Mouse (Mus musculus): ENCODE measurements around the gene Nit1. TPM values are rescaled to one million over a fixed set of nuclear protein-coding genes. Genes with fewer than 3 reads are reported as not detected.

The Nit1 gene
- total and polyA plus RNA-seq, 2 experiments from 2014 or later, result 31.4 to 39.6 TPM

DNA sequence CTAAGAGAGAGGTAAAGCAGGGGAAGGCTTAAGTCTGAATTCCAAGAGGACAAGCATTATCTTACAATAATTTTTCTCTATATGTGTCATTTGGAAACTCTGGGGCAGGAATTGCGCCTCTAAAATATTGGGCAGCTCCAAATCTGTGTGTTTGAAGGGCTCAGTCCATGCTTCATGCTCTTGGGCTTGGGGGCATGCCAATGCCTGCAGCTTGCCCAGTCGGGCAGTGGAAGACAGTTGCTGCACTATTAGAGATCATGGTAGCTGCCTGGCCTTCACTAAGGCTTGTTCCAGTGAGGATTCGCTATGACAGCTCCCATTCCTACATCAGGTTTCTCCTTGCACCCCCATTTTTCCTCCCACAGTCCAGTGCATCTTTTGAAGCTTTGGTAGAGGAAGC, 3.2 kb upstream of the Nit1 start:
- Histone ChIP-seq H3K4me1 (ENCODE audit: control insufficient read depth, insufficient read depth) (peaks cover 20% of the 10 kb centered on the region), H3K36me3 (replicated peaks; ENCODE audit: control insufficient read depth, insufficient read depth, low read length) (no peaks in the 10 kb centered on the region), H3K4me3 (ENCODE audit: low read depth, low read length) (no peak overlapping the region), H3K9me3 (replicated peaks; ENCODE audit: control insufficient read depth, low read length) (no peaks in the 10 kb centered on the region), H3K9ac (replicated peaks; ENCODE audit: low read depth, low read length) (no peak overlapping the region), H3K27me3 (ENCODE audit: control insufficient read depth, insufficient read depth, low read length) (no peaks in the 10 kb centered on the region), H3K27ac (ENCODE audit: low read depth) (no peak overlapping the region), H3K4me2 (ENCODE audit: low read depth, low read length) (no peak overlapping the region)
- TF ChIP-seq EP300 (IDR thresholded peaks at IDR 0.05; ENCODE audit: low read depth) (no peak), CTCF (IDR thresholded peaks at IDR 0.05; ENCODE audit: low read depth) (no peak)
- 85% methylated on average over 3 of the region's 3 CpGs for WGBS
- no peak for DNase-seq (ENCODE audit: low spot score)
- no peak for ATAC-seq (ENCODE audit: insufficient read depth, low read depth)

DNA sequence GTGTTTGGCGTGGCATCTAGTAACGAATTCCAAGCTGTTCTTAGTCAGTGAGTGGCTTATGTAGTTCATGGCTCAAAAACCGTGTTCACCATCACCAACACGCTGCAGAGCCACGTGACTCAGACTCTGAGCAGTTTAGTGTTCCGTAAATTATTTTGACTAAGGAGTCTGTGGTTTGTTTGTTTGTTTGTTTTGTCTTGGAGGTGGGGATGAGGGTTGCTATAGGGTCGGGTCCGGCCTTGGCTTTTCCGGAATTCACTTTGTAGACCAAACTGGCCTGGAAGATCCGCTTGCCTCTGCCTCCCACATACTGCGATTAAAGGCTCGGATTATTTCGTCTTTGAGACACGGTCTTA, 627 bp upstream of the Nit1 start:
- Histone ChIP-seq H3K4me1 (ENCODE audit: control insufficient read depth, insufficient read depth) (peaks cover 20% of the 10 kb centered on the region), H3K9ac (replicated peaks; ENCODE audit: low read depth, low read length) (peak overlapping the region; percentile 76), H3K4me2 (ENCODE audit: low read depth, low read length) (peak overlapping the region; percentile 90), H3K4me3 (ENCODE audit: low read depth, low read length) (peak overlapping the region; percentile 86), H3K27ac (ENCODE audit: low read depth) (peak overlapping the region; percentile 62), H3K27me3 (ENCODE audit: control insufficient read depth, insufficient read depth, low read length) (no peaks in the 10 kb centered on the region), H3K36me3 (replicated peaks; ENCODE audit: control insufficient read depth, insufficient read depth, low read length) (peaks cover 24% of the 10 kb centered on the region), H3K9me3 (replicated peaks; ENCODE audit: control insufficient read depth, low read length) (no peaks in the 10 kb centered on the region)
- ATAC-seq (ENCODE audit: insufficient read depth, low read depth), result peak; percentile 22
- no peak for DNase-seq (ENCODE audit: low spot score)
- 1% methylated on average over 14 of the region's 14 CpGs for WGBS
- TF ChIP-seq EP300 (IDR thresholded peaks at IDR 0.05; ENCODE audit: low read depth) (no peak), CTCF (IDR thresholded peaks at IDR 0.05; ENCODE audit: low read depth) (no peak)

DNA sequence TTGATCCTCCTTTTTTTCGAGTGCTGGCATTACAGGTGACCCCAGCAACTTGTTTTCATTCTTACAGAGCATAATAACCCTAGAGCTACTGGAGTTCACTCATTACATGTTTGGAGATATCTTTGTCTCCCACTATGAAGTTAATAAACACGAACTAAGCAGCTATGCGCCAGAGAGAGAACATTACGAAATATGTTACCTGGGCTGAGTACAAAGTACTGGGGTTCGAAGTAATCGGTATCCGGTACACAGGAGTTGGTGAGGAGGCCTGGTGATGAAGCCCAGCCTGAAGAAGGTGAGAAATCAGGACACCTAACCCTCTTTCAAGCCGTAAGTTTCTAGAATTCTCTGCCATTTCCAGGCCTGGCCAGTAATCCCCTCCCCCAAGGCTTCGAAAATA, 731 bp downstream of the Nit1 start:
- H3K4me3 ChIP-seq (ENCODE audit: low read depth, low read length), result peak overlapping the region; percentile 86
- peak overlapping the region; percentile 76 for H3K9ac ChIP-seq (replicated peaks; ENCODE audit: low read depth, low read length)
- H3K4me2 ChIP-seq (ENCODE audit: low read depth, low read length), result peak overlapping the region; percentile 90
- peaks cover 20% of the 10 kb centered on the region for H3K4me1 ChIP-seq (ENCODE audit: control insufficient read depth, insufficient read depth)
- DNase-seq (ENCODE audit: low spot score), result no peak
- no peaks in the 10 kb centered on the region for H3K9me3 ChIP-seq (replicated peaks; ENCODE audit: control insufficient read depth, low read length)
- H3K36me3 ChIP-seq (replicated peaks; ENCODE audit: control insufficient read depth, insufficient read depth, low read length), result peaks cover 38% of the 10 kb centered on the region
- no peak overlapping the region for H3K27ac ChIP-seq (ENCODE audit: low read depth)
- ATAC-seq (ENCODE audit: insufficient read depth, low read depth), result no peak
- TF ChIP-seq CTCF (IDR thresholded peaks at IDR 0.05; ENCODE audit: low read depth) (0 out of 2 replicates have a peak, but pooled peaks have one; percentile 1), EP300 (IDR thresholded peaks at IDR 0.05; ENCODE audit: low read depth) (no peak)
- 64% methylated on average over 9 of the region's 9 CpGs for WGBS
- H3K27me3 ChIP-seq (ENCODE audit: control insufficient read depth, insufficient read depth, low read length), result no peaks in the 10 kb centered on the region

DNA sequence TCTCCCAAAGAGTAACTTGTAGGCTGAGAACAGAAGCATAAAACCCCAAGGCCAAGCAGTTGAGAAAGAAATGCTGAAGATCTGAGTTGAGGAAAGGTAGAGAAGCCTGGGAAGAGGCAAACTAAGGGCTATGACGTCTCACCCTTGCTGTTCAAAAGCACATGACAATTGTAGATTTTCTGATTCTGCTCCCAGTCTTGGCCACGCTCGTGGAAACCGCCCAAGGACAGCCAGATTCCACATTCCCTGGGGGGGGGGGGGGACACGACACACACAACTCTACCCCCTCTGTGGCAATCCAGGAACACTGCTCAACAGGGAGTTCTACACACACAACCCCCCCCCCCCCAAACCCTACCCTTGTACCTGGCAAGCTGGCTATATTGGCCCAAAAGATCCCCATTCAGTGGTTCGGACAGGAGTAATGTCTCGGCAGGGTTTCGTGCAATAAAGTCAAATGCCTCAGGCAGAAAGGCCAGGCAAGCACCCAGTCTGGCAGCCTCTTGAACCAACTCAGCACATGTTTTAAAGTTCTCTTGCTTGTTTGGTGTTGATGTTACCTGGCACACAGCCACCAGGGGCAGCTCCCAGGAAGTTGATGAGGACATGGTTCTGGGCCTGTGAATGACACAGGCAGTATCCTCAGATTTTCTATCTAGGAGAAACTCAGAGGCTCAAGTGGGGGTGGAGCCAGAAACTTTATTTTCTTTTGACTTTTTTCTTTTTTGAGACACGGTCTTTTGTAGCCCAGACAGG, 1.3 kb downstream of the Nit1 start:
- ATAC-seq (ENCODE audit: insufficient read depth, low read depth), result peak; percentile 18; the same call in 1 of the 2 replicates
- peak; percentile 19 for DNase-seq (ENCODE audit: low spot score)
- Histone ChIP-seq H3K4me2 (ENCODE audit: low read depth, low read length) (0 out of 2 replicates have a peak overlapping the region, but pooled peaks have one; percentile 90), H3K36me3 (replicated peaks; ENCODE audit: control insufficient read depth, insufficient read depth, low read length) (peaks cover 44% of the 10 kb centered on the region), H3K27me3 (ENCODE audit: control insufficient read depth, insufficient read depth, low read length) (no peaks in the 10 kb centered on the region), H3K9ac (replicated peaks; ENCODE audit: low read depth, low read length) (no peak overlapping the region), H3K4me3 (ENCODE audit: low read depth, low read length) (no peak overlapping the region), H3K4me1 (ENCODE audit: control insufficient read depth, insufficient read depth) (peaks cover 20% of the 10 kb centered on the region), H3K9me3 (replicated peaks; ENCODE audit: control insufficient read depth, low read length) (no peaks in the 10 kb centered on the region), H3K27ac (ENCODE audit: low read depth) (no peak overlapping the region)
- WGBS, result 53% methylated on average over 9 of the region's 9 CpGs
- TF ChIP-seq EP300 (IDR thresholded peaks at IDR 0.05; ENCODE audit: low read depth), result no peak
- no peak for TF ChIP-seq CTCF (IDR thresholded peaks at IDR 0.05; ENCODE audit: low read depth)

DNA sequence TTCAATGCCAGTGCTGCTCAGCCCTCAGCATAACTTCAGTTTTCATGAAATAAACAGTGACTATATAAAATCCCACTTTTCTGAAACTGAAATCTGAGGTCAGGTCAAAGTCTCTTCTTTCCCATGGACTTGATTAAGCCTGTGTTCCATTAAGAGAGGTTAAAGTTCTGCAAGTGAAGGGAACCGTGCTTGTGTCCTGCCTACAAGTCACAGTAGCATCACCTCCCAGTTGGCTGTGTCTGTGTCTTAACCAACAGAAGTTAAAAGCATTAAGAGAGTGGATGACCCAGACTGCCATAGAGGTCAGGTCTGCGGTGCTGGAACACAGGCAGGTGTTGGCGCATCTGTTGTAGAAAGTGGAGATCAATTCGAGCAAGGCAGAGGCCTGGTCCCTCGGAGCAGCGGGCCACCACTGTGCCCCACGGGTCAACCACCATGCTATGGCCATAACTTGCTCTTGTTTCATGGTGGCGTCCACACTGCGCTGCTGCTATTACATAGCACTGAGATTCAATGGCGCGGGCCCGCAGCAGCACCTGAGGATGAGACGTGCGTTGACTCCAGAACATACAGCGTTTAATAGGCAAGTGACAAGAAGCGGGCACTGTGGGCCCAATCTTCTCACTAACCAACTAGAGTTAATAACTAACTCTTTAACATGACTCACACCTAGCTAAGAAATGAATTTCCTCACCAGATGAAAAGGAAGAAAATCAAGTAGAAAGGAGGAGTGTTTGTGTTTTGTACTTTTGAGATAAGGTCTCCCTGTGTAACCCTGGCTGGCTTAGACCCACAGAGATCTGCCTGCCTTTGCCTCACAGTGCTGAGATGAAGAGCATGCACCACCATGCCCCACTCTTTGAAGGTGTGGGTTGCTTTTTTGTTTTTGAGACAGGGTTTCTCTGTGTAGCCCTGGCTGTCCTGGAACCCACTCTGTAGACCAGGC, 2.9 kb downstream of the Nit1 start:
- no peak for DNase-seq (ENCODE audit: low spot score)
- Histone ChIP-seq H3K27ac (ENCODE audit: low read depth) (no peak overlapping the region), H3K4me2 (ENCODE audit: low read depth, low read length) (no peak overlapping the region), H3K4me3 (ENCODE audit: low read depth, low read length) (no peak overlapping the region), H3K27me3 (ENCODE audit: control insufficient read depth, insufficient read depth, low read length) (no peaks in the 10 kb centered on the region), H3K4me1 (ENCODE audit: control insufficient read depth, insufficient read depth) (peaks cover 20% of the 10 kb centered on the region), H3K9ac (replicated peaks; ENCODE audit: low read depth, low read length) (no peak overlapping the region), H3K9me3 (replicated peaks; ENCODE audit: control insufficient read depth, low read length) (no peaks in the 10 kb centered on the region), H3K36me3 (replicated peaks; ENCODE audit: control insufficient read depth, insufficient read depth, low read length) (peaks cover 55% of the 10 kb centered on the region)
- TF ChIP-seq CTCF (IDR thresholded peaks at IDR 0.05; ENCODE audit: low read depth) (no peak), EP300 (IDR thresholded peaks at IDR 0.05; ENCODE audit: low read depth) (no peak)
- ATAC-seq (ENCODE audit: insufficient read depth, low read depth), result no peak
- WGBS, result 92% methylated on average over 16 of the region's 16 CpGs

All from heart, postnatal 0 days (tissue).